Mouse (Mus musculus) retina, postnatal 1 day (tissue): ENCODE measurements around the gene Rhd.

ENCODE experiments used
- DNase-seq: peaks from one replicate; pipeline ENCODE4 v3.0.0-alpha.2; 2012

Rhd gene

DNA sequence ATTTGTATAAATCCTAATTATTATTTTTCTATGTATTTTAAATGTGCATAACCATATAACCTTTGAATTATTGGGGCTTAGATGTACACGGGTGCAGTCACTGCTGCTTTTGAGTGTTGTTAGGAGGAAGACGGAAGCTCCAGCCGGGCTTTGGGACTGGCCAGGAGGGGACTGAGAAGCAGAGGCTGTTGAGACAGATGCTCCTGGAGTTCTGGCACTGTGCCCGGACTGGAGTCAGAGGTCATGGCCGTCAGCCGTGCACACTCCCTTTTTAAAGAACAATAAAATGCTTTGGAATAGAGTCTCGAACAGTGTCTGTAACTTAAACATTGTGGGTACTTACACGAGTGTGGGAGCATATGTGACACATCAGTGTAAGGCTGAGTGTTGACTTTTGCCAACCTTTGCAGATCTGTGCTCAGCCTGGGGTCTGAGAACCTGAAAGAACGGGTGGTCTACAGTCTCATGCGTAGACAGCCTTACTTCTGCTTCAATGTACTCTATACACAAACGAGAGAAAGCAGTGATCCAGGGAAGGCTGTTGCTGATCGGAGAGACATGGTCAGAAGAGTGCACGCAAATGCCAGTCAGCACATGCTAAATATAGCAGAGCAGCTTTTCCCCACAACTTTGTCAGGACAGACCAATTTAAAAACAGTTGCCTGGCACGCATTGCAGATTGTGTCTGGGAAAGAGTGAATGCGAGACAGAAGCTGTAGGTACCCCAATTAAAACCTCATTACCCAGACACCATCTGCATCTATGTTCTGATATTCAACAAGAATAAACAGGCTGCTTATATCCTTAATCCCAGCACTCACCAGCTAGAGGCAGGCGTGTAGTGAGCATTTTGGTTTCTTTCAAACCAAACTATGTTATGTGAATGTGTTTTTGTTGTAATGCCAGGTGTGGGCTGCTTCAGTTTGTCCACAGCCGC is 73.2 kb downstream of the Rhd start:
- peak; percentile 57 for DNase-seq

DNA sequence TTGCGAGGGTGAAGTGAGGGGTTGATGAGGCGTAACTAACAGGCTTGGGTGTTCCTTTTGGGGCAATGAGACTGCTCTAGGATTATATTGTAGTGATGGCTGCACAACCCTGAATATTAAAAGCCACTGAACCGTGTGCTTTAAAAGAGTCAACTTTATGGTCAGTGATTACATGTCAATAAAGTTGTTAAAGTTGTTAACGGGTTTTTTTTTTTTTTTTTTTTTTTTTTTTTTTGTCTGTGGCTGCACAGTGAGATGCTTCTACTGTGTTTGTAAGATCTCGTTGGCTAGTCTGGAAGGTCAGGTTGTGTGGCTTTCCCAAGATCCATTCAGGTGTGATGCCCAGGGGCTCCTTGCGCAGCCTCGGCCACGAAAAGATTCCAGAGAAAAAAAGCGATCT is 75.6 kb downstream of the Rhd start:
- DNase-seq, result no peak

DNA sequence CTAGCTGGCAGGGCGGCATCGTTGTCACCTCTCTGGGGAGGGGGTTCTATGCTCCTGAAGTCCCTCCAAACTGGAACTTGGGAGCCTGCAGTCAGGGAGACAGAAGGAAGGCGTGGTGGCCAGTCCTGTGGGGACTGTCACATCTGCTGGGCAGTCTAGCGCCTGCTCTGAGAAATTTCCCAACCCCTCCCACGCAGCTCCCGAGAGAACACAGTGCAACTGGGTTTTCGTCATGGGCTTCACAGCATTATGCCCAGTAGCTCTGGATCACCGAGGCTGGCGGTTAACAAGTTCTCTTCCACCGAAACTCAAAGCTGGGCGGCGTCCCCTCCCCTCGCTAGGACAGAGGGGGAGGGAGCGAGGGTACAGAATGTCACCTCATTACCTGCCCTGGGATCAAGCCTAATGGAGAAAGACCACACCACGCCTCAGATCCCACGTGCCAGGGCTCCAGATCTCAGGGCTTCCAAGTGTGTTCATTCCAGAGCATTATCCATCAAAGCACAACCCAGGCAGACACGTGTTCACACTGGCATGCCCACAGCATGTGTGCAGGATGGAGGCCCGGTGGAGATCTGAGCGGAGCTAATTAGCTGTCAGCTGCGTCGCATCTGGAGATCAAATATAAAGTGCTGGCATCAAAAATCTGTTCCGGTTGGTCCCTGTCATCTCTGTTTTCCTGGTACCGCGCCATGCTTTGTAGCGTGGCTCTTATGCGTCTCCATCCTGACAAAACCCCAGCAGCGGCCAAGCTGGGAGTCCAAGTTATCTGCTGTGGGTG is 79.6 kb downstream of the Rhd start:
- DNase-seq, result peak; percentile 43
